Mouse (Mus musculus) thymus, adult 2 months (tissue): Measurements from ENCODE around the gene Med8.

Source experiments
- CTCF ChIP-seq: fragments of 200-500 bp; IDR thresholded peaks from 2 replicates; pipeline ENCODE4 v1.5.1; 2012; ENCODE audit warnings: mild to moderate bottlenecking, control low read depth, low read length, moderate library complexity, borderline replicate concordance; ENCODE audit not compliant: control insufficient read depth, poor library complexity, insufficient read depth; ENCODE audit errors: extremely low read depth
- POLR2A ChIP-seq: fragments of 200-500 bp; IDR thresholded peaks from 2 replicates; pipeline ENCODE4 v1.6.1; 2012; ENCODE audit warnings: mild to moderate bottlenecking, low read length, control low read depth, moderate library complexity; ENCODE audit not compliant: control insufficient read depth, poor library complexity, insufficient read depth; ENCODE audit errors: extremely low read depth

- TF ChIP-seq CTCF: no peak
- no peak for TF ChIP-seq POLR2A
These were observed 41.6 kb upstream of the Med8 start for GRCm38 (mm10) chr4:118367551-118367950.
